ENCODE assay signal across 11 mouse cellular contexts in genomic region chr17:79712536-79712935, GRCm38 (mm10). TPM values are rescaled to one million over a fixed set of nuclear protein-coding genes. Genes with fewer than 3 reads are reported as not detected.
A peak's percentile ranks its signal among the peaks of the same experiment; 100 is the strongest.
DNase-seq lines count a peak whose midpoint lies in the region; ATAC-seq and TF ChIP-seq lines count a peak whose summit lies in the region.
"Had no signal": no experiment of that assay in that cellular context is flagged by ENCODE, and none has a peak within 500 bp of the region (broad histone marks: within the 10 kb centered on the region; RNA-seq: fewer than 3 reads in every experiment).

No protein-coding gene starts in this region.

- H3K4me2 ChIP-seq in liver, embryonic 11.5 days = peak overlapping the region; percentile 22; the same call in 1 of the 2 replicates
- no peak overlapping the region for H3K4me2 ChIP-seq in forebrain, postnatal 0 days (ENCODE audit: low read depth)
- H3K4me2 ChIP-seq in neural tube, embryonic 15.5 days = peak overlapping the region; percentile 95

- H3K9ac ChIP-seq in liver, embryonic 11.5 days (ENCODE audit: low read depth, low read length) = no peak overlapping the region
- H3K9ac ChIP-seq in forebrain, postnatal 0 days = no peak overlapping the region
- H3K9ac ChIP-seq in neural tube, embryonic 15.5 days (replicated peaks) = no peak overlapping the region
- H3K9ac ChIP-seq: liver, embryonic 15.5 days had no signal

- no peak for DNase-seq in liver, embryonic 11.5 days (ENCODE audit: low spot score)
- no peak for DNase-seq in liver
- no peak for DNase-seq in forebrain, postnatal 0 days
- DNase-seq in T-cell, adult 2 months (ENCODE audit: low spot score) = no peak
- DNase-seq in adrenal gland, postnatal 14 days = no peak
- no peak for DNase-seq in gastrocnemius, adult 18-20 months (ENCODE audit: low spot score)
- DNase-seq: heart, postnatal 4 days had no signal

- H3K27ac ChIP-seq in liver, embryonic 11.5 days (ENCODE audit: low read depth, low read length) = no peak overlapping the region
- 0 out of 2 replicates have a peak overlapping the region, but pooled peaks have one; percentile 33 for H3K27ac ChIP-seq in brown adipose tissue, adult 24 weeks (replicated peaks; ENCODE audit: low read depth, low read length)
- H3K27ac ChIP-seq in forebrain, postnatal 0 days (ENCODE audit: low read depth, low read length) = no peak overlapping the region
- no peak overlapping the region for H3K27ac ChIP-seq in neural tube, embryonic 15.5 days (replicated peaks)
- H3K27ac ChIP-seq: liver, embryonic 15.5 days had no signal

- TF ChIP-seq CTCF in forebrain, postnatal 0 days (IDR thresholded peaks at IDR 0.05; ENCODE audit: low read depth) = no peak

- WGBS in liver, embryonic 11.5 days = 12% methylated on average over 9 of the region's 9 CpGs
- 4% methylated on average over 9 of the region's 9 CpGs for WGBS in forebrain, postnatal 0 days
- 5% methylated on average over 9 of the region's 9 CpGs for WGBS in neural tube, embryonic 15.5 days

- no peak for ATAC-seq in liver, embryonic 11.5 days (replicated peaks; ENCODE audit: low FRiP score)
- ATAC-seq in forebrain, postnatal 0 days = no peak
- no peak for ATAC-seq in neural tube, embryonic 15.5 days (ENCODE audit: low FRiP score)
- ATAC-seq: activated CD4-positive, CD25-positive, alpha-beta regulatory T cell, adult 4 months had no signal

- peaks cover 15% of the 10 kb centered on the region; the same call in 1 of the 2 replicates for H3K4me1 ChIP-seq in liver, embryonic 11.5 days (replicated peaks; ENCODE audit: control insufficient read depth, insufficient read depth, low read length)
- H3K4me1 ChIP-seq in brown adipose tissue, adult 24 weeks (ENCODE audit: control insufficient read depth, insufficient read depth, insufficient read length, low read length) = peaks cover 10% of the 10 kb centered on the region
- H3K4me1 ChIP-seq in forebrain, postnatal 0 days (ENCODE audit: insufficient read depth) = peaks cover 9% of the 10 kb centered on the region; the same call in 1 of the 2 replicates
- peaks cover 35% of the 10 kb centered on the region for H3K4me1 ChIP-seq in neural tube, embryonic 15.5 days

- H3K4me3 ChIP-seq in liver, embryonic 11.5 days (ENCODE audit: low read depth, low read length) = peak overlapping the region; percentile 43; the same call in 1 of the 2 replicates
- H3K4me3 ChIP-seq in brown adipose tissue, adult 24 weeks (ENCODE audit: insufficient read depth, low read depth, low read length) = peak overlapping the region; percentile 59
- peak overlapping the region; percentile 44; the same call in 1 of the 2 replicates for H3K4me3 ChIP-seq in forebrain, postnatal 0 days (ENCODE audit: low read depth, low read length)
- peak overlapping the region; percentile 46; the same call in 1 of the 2 replicates for H3K4me3 ChIP-seq in neural tube, embryonic 15.5 days (replicated peaks)

- H3K36me3 ChIP-seq in liver, embryonic 11.5 days (ENCODE audit: control insufficient read depth, insufficient read depth, low read length) = no peaks in the 10 kb centered on the region
- no peaks in the 10 kb centered on the region for H3K36me3 ChIP-seq in forebrain, postnatal 0 days (ENCODE audit: insufficient read depth)
- H3K36me3 ChIP-seq in neural tube, embryonic 15.5 days = no peaks in the 10 kb centered on the region
- H3K36me3 ChIP-seq: liver, embryonic 15.5 days had no signal

- H3K27me3 ChIP-seq in liver, embryonic 11.5 days (replicated peaks; ENCODE audit: control insufficient read depth, insufficient read depth, low read length) = peaks cover 64% of the 10 kb centered on the region
- peaks cover 43% of the 10 kb centered on the region for H3K27me3 ChIP-seq in forebrain, postnatal 0 days (ENCODE audit: insufficient read depth, low read length)
- H3K27me3 ChIP-seq in neural tube, embryonic 15.5 days (replicated peaks) = peaks cover 61% of the 10 kb centered on the region

- H3K9me3 ChIP-seq in liver, embryonic 11.5 days (ENCODE audit: control insufficient read depth, low read length) = no peaks in the 10 kb centered on the region
- H3K9me3 ChIP-seq in forebrain, postnatal 0 days (ENCODE audit: low read length) = no peaks in the 10 kb centered on the region
- no peaks in the 10 kb centered on the region for H3K9me3 ChIP-seq in neural tube, embryonic 15.5 days (replicated peaks)
- H3K9me3 ChIP-seq: liver, embryonic 15.5 days had no signal

RNA-seq across cellular contexts. Expression of gene Cyp1b1, which starts 2.3 kb away (rescaled TPM):
- polyA plus RNA-seq in liver, embryonic 11.5 days (2014; fragmentation: Nextera tagmentation; extraction: Ambion mirVana) = 6.9 and 10.2 TPM in 2 replicates
- polyA plus RNA-seq in brown adipose tissue, adult 24 weeks (2012; ENCODE audit: insufficient read depth, insufficient read length, missing spikeins) = 3.0 and 3.1 TPM in 2 replicates
- total RNA-seq in forebrain, postnatal 0 days (2014; rRNA removed) = 5.7 and 7.5 TPM in 2 replicates
- 5.2 and 5.4 TPM in 2 replicates for polyA plus RNA-seq in forebrain, postnatal 0 days (2015; fragmentation: Nextera tagmentation; extraction: Ambion mirVana)
- 5.6 and 6.1 TPM in 2 replicates for polyA plus RNA-seq in neural tube, embryonic 15.5 days (2015; fragmentation: Nextera tagmentation; extraction: Ambion mirVana)
- total RNA-seq in adrenal gland, postnatal 14 days (2021) = 21.2 and 33.9 TPM in 2 replicates
- total RNA-seq in gastrocnemius, adult 18-20 months (2021) = 1 to 10 TPM in 1 of 2 experiments, under 1 TPM in 1; 0.89 to 1.0 TPM
- polyA plus RNA-seq: activated CD4-positive, CD25-positive, alpha-beta regulatory T cell, adult 4 months had no signal
